Mouse (Mus musculus): ENCODE data around the gene Hectd3. TPM values are rescaled to one million over a fixed set of nuclear protein-coding genes. Genes with fewer than 3 reads are reported as not detected.

Hectd3 gene
- polyA plus RNA-seq (2016; fragmentation: Nextera tagmentation; extraction: Ambion mirVana): 6.6 and 8.3 TPM in 2 replicates

DNA sequence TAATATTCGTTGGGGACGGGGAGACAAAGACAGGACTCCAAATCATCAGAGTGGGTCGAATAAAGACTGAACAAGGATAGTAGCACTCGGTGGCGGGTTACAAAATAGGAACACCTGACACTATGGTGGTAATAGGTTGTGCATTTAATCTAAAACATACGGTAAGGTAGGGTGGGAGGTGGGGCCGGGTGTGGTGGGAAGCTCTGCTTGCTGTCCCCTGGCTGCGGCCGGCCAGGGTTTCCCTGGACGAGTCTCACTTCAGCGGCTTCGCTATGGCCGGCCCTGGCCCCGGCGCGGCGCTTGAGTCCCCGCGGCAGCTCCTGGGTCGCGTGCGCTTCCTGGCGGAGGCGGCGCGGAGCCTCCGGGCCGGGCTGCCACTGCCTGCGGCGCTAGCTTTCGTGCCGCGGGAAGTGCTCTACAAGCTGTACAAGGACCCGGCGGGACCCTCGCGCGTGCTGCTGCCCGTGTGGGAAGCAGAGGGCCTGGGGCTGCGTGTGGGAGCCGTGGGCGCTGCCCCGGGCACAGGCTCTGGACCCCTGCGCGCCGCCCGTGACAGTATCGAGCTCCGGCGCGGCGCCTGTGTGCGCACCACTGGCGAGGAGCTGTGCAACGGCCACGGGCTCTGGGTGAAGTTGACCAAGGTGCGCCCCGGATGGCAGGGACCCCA is at the start of gene Hectd3:
TSS of gene Hectd3 (plus strand) at position 187 of the 667 bp plus-strand sequence.
- peak; percentile 87 for DNase-seq (ENCODE audit: low spot score)
- Histone ChIP-seq H3K9me3 (no peaks in the 10 kb centered on the region), H3K4me1 (peaks cover 26% of the 10 kb centered on the region), H3K27me3 (ENCODE audit: insufficient read depth, poor library complexity, severe bottlenecking) (0 out of 2 replicates have a peak, but pooled peaks cover 10% of the 10 kb centered on the region), H3K36me3 (peaks cover 26% of the 10 kb centered on the region), H3K27ac (peak within 1 kb of the TSS; percentile 84), H3K4me3 (peak within 1 kb of the TSS; percentile 96)
- WGBS: under 1% methylated on average over 58 of the region's 58 CpGs

DNA sequence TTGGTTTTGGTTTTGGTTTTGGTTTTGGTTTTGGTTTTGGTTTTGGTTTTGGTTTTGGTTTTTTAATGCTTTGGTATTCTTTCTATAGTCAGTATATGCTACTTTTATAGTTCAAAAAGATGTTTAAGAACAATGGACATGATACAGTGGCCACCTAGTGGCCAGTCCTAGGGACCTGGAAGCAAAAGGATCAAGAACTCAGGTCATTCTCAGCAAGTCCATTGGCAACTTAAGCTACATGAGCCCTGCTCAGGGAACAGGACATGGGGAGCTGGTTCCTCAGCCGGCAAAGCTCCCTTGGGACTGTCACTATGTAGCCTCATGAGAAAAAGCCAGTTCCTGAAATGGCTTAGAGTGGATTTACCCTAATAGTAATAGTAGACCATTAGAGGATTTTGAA is 43.5 kb upstream of the Hectd3 start:
- DNase-seq (ENCODE audit: low spot score): no peak
- no peaks in the 10 kb centered on the region for H3K36me3 ChIP-seq
- H3K9me3 ChIP-seq: no peaks in the 10 kb centered on the region
- H3K4me1 ChIP-seq: no peaks in the 10 kb centered on the region
- H3K27me3 ChIP-seq (ENCODE audit: insufficient read depth, poor library complexity, severe bottlenecking): no peaks in the 10 kb centered on the region
- 23% methylated on average over 1 of the region's 1 CpGs for WGBS
- H3K27ac ChIP-seq: no peak overlapping the region
- H3K4me3 ChIP-seq: no peak overlapping the region

DNA sequence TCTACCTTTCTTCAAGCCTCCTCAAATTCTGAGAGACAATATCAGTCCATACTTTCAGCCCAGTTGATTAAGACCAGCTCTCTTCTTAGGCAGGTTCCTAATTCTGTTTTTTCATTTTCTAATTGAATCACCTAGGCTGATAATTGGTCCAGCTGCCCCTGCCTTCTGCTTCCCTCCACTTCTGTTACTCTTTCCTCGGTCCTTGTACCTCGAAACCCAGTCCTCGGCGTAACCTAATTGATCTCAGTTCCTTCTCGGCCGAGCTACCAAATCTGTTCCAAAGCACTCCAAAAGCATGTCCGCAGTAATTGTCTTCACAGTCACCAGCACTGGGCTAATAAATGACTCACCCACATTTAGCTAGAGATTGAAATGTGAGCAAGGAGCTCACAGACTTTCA is 40.2 kb upstream of the Hectd3 start:
- H3K4me3 ChIP-seq: no peak overlapping the region
- no peaks in the 10 kb centered on the region for H3K4me1 ChIP-seq
- WGBS: 85% methylated on average over 7 of the region's 7 CpGs
- DNase-seq (ENCODE audit: low spot score): no peak
- no peaks in the 10 kb centered on the region for H3K27me3 ChIP-seq (ENCODE audit: insufficient read depth, poor library complexity, severe bottlenecking)
- no peaks in the 10 kb centered on the region for H3K36me3 ChIP-seq
- no peaks in the 10 kb centered on the region for H3K9me3 ChIP-seq
- no peak overlapping the region for H3K27ac ChIP-seq

DNA sequence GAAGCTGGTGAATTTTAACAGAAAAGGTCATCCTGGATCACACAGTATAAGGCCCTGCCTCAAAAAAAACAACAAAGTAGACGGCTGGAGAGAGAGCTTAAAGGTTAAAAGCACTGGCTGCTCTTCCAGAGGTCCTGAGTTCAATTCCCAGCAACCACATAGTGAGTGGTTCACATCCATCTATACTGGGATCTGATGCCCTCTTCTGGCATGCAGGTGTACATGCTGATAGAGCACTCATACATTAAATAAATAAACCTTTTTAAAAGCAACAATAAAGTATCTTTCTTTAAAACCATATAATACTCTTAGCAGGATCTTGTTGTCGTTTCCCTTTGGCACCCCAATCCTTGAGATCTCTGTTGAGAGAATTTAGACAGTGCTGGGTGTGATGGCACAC is 18.6 kb upstream of the Hectd3 start:
- no peak overlapping the region for H3K4me3 ChIP-seq
- H3K27ac ChIP-seq: no peak overlapping the region
- DNase-seq (ENCODE audit: low spot score): no peak
- no peaks in the 10 kb centered on the region for H3K9me3 ChIP-seq
- no peaks in the 10 kb centered on the region for H3K27me3 ChIP-seq (ENCODE audit: insufficient read depth, poor library complexity, severe bottlenecking)
- no peaks in the 10 kb centered on the region for H3K4me1 ChIP-seq
- 73% methylated on average over 2 of the region's 2 CpGs for WGBS
- 0 out of 2 replicates have a peak, but pooled peaks cover 3% of the 10 kb centered on the region for H3K36me3 ChIP-seq

DNA sequence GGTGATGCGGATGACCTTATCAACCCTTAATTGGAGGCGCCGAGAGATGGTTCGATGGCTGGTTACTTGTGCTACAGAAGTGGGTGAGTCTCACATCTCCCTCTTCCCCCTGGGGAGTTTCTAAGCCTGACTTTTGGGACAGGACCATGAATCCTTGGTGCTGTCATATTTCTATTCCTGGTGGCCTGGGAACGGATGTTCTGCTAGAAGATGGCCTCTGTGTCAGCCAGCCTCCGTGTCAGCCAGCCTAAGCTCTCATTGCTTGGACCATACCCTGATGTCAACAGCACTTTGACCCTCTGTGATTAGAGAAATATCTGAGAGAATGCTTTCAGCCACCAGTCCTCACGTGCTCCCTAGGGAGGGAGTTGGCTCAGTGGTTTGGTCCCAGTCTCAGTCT is 9.4 kb upstream of the Hectd3 start:
- peaks cover 18% of the 10 kb centered on the region; the same call in 1 of the 2 replicates for H3K36me3 ChIP-seq
- WGBS: 84% methylated on average over 7 of the region's 7 CpGs

DNA sequence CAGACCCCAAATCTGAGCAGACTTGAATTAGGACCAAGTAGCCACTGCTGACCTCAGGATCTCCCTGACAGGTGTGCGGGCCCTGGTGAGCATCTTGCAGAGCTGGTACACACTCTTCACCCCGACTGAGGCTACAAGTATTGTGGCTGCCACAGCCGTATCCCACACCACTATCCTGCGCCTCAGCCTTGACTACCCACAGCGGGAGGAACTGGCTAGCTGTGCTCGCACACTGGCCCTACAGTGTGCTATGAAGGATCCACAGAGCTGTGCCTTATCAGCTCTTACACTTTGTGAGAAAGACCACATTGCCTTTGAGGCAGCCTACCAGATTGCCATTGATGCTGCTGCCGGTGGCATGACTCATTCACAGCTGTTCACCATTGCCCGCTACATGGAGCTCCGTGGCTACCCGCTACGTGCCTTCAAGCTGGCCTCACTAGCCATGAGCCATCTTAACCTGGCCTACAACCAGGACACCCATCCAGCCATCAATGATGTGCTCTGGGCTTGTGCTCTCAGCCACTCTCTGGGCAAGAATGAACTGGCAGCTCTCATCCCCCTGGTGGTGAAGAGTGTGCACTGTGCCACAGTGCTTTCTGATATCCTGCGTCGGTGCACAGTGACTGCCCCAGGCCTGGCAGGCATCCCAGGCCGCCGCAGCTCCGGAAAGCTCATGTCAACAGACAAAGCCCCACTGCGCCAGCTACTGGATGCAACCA is 8.6 kb upstream of the Hectd3 start:
- Histone ChIP-seq H3K36me3 (peaks cover 22% of the 10 kb centered on the region; the same call in 1 of the 2 replicates), H3K4me1 (0 out of 2 replicates have a peak, but pooled peaks cover 8% of the 10 kb centered on the region), H3K27ac (no peak overlapping the region), H3K27me3 (ENCODE audit: insufficient read depth, poor library complexity, severe bottlenecking) (no peaks in the 10 kb centered on the region), H3K9me3 (no peaks in the 10 kb centered on the region), H3K4me3 (no peak overlapping the region)
- DNase-seq (ENCODE audit: low spot score): no peak
- WGBS: 52% methylated on average over 17 of the region's 17 CpGs

More for the DNA sequence above, 9.4 kb upstream of the Hectd3 start:
- no peaks in the 10 kb centered on the region for H3K27me3 ChIP-seq (ENCODE audit: insufficient read depth, poor library complexity, severe bottlenecking)
- no peaks in the 10 kb centered on the region for H3K9me3 ChIP-seq
- no peak overlapping the region for H3K4me3 ChIP-seq
- 0 out of 2 replicates have a peak, but pooled peaks cover 8% of the 10 kb centered on the region for H3K4me1 ChIP-seq
- no peak for DNase-seq (ENCODE audit: low spot score)
- H3K27ac ChIP-seq: no peak overlapping the region

DNA sequence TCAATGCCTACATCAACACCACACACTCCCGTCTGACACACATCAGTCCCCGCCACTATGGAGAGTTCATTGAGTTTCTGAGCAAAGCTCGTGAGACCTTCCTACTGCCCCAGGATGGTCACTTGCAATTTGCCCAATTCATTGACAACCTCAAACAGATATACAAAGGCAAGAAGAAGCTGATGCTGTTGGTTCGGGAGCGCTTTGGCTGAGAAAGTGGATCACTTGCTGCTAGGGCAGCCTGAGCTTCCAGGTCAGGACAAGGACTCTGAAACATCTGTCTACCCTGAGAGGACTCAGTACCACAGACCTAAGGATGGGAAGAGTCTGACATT is 8.0 kb upstream of the Hectd3 start:
- H3K4me3 ChIP-seq: no peak overlapping the region
- H3K4me1 ChIP-seq: 0 out of 2 replicates have a peak, but pooled peaks cover 8% of the 10 kb centered on the region
- no peaks in the 10 kb centered on the region for H3K9me3 ChIP-seq
- WGBS: 71% methylated on average over 5 of the region's 5 CpGs
- no peaks in the 10 kb centered on the region for H3K27me3 ChIP-seq (ENCODE audit: insufficient read depth, poor library complexity, severe bottlenecking)
- no peak for DNase-seq (ENCODE audit: low spot score)
- peaks cover 22% of the 10 kb centered on the region; the same call in 1 of the 2 replicates for H3K36me3 ChIP-seq
- H3K27ac ChIP-seq: no peak overlapping the region

DNA sequence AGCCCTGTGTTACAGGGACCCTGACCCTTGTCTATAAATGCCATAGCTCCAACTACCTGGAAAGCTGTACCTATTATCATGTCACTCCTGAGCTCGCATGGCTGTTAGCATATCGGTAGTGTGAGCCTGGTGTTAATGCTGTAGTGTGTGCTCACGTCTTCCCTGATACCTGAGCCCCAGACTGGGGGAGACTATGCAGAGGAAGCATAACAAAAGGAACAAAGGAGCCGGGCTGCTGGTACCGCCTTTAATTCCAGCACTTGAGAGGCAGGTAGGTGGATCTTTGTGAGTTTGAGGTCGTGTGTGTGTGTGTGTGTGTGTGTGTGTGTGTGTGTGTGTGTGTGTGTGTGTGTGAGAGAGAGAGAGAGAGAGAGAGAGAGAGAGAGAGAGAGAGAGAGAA is 5.4 kb upstream of the Hectd3 start:
- H3K9me3 ChIP-seq: no peaks in the 10 kb centered on the region
- no peak for DNase-seq (ENCODE audit: low spot score)
- H3K36me3 ChIP-seq: peaks cover 22% of the 10 kb centered on the region; the same call in 1 of the 2 replicates
- H3K4me3 ChIP-seq: no peak overlapping the region
- H3K27me3 ChIP-seq (ENCODE audit: insufficient read depth, poor library complexity, severe bottlenecking): no peaks in the 10 kb centered on the region
- H3K4me1 ChIP-seq: peaks cover 20% of the 10 kb centered on the region
- no peak overlapping the region for H3K27ac ChIP-seq
- 72% methylated on average over 6 of the region's 6 CpGs for WGBS

DNA sequence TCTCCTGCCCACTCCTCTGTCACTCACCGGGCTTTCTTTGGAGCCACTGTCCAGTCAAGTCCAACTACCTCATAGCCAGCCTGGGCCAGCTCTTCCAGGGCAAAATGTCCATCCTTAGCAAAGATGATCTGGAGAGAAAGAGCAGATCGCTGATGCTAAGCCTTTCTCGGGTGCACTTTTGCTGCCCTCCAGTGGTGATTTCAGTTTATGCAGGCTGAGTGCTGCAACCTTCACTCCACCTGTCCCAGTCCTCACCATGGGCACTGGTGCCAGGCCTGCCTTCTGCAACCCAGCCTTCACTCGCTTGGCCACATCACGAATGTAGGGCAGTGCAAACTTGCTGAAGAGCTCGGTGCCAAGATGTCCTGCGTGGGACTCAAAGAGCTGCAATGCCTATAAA is 3.8 kb upstream of the Hectd3 start:
- Histone ChIP-seq H3K9me3 (no peaks in the 10 kb centered on the region), H3K36me3 (peaks cover 19% of the 10 kb centered on the region; the same call in 1 of the 2 replicates), H3K4me3 (no peak overlapping the region), H3K27me3 (ENCODE audit: insufficient read depth, poor library complexity, severe bottlenecking) (0 out of 2 replicates have a peak, but pooled peaks cover 2% of the 10 kb centered on the region), H3K4me1 (peaks cover 32% of the 10 kb centered on the region), H3K27ac (no peak overlapping the region)
- peak; percentile 85 for DNase-seq (ENCODE audit: low spot score)
- 18% methylated on average over 7 of the region's 7 CpGs for WGBS

DNA sequence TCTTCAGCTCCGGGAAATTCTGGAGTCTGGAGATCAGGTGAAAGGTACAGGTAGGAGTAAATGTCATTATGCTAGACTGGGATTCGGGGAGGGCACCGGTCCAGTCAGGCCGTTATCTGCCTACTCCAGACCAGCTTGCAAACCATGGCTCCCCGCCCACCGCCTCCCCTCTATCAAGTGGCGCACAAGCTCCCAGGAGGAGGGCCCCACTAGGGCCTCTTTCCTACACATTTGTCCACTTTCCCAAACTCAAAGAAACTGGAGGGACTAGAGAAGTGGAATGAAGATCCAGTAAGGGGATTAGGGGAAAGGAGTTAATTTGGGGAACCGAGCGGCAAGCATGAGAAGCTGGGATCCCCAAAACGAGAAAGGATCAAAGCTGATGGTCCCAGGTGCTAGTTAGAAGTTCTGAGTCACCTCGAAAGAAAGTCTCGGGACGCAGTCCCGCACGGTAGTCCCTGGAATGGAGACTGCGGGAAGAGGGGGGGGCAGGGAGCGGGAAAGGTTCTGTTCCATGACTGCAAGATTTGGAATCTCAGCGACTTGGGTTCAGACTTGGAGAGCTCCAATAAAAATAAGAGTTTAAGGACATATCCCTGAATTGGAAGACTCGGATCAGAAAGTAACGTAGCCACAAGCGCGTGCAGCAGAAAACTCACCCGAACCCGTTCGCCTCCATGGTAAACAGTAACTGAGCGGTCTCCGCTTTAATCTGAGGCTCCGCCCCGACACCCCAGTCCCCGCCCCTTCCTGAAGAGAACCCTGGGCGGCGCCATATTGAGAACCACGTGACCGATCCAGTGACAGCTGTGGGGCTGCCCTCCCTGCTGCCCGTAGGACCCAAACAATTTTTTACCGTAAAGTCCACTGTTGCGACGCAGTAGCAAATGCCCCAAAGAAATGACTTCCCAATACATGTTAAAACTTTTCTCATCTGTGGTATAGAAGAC is 1.2 kb upstream of the Hectd3 start, which contains the start of gene Urod:
TSS of gene Urod (minus strand) at position 742 of the 950 bp plus-strand sequence.
- Histone ChIP-seq H3K4me1 (peaks cover 26% of the 10 kb centered on the region), H3K36me3 (peaks cover 23% of the 10 kb centered on the region; the same call in 1 of the 2 replicates), H3K4me3 (peak within 1 kb of the TSS; percentile 96), H3K27me3 (ENCODE audit: insufficient read depth, poor library complexity, severe bottlenecking) (0 out of 2 replicates have a peak, but pooled peaks cover 10% of the 10 kb centered on the region), H3K9me3 (no peaks in the 10 kb centered on the region), H3K27ac (peak within 1 kb of the TSS; percentile 84)
- under 1% methylated on average over 38 of the region's 38 CpGs for WGBS
- peak; percentile 97 for DNase-seq (ENCODE audit: low spot score)

DNA sequence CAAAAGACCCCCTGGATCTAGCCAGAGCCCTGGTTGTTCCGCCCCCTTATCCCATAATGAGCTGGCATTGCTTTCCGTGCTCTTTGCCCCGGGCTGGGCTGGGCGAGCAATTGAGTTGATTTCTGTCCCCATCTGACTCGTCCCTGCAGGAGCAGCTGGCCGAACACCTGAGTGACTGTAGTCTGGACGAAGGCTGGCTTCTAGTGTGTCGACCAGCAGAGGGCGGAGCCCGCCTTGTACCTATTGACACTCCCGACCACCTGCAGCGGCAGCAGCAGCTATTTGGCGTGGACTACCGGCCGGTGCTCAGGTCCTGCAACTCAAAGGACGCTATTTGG is 650 bp downstream of the Hectd3 start:
- H3K27me3 ChIP-seq (ENCODE audit: insufficient read depth, poor library complexity, severe bottlenecking): 0 out of 2 replicates have a peak, but pooled peaks cover 10% of the 10 kb centered on the region
- peak overlapping the region; percentile 83 for H3K27ac ChIP-seq
- whole genome bisulfite sequencing: under 1% methylated on average over 16 of the region's 16 CpGs
- H3K9me3 ChIP-seq: no peaks in the 10 kb centered on the region
- peak overlapping the region; percentile 96 for H3K4me3 ChIP-seq
- H3K36me3 ChIP-seq: peaks cover 26% of the 10 kb centered on the region
- peak; percentile 87 for DNase-seq (ENCODE audit: low spot score)
- peaks cover 26% of the 10 kb centered on the region for H3K4me1 ChIP-seq

DNA sequence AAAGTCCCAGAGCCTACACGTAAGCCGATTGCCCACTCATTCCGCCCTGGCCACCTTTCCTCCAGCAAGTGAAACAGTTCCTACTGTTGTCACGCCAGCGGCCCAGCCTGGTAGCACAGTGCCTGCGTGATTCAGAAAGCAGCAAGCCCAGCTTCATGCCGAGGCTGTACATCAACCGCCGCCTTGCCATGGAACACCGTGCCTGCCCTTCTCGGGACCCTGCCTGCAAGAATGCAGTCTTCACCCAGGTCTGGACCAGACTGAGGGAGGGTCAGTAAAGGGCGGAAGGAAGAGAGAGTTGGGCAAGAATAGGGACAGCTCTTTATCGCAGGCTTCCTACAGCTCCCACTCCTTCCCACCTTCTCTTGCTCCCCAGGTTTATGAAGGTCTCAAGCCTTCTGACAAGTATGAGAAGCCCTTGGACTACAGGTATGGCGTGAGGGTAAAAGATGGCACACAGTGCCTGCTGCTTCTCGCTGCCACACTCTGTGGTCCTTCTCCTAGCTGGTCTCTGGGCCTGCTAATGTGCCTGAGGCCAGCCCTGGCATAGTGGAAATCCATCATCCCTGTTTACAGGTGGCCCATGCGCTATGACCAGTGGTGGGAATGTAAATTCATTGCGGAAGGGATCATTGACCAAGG is 4.5 kb downstream of the Hectd3 start:
- whole genome bisulfite sequencing: 91% methylated on average over 17 of the region's 17 CpGs
- Histone ChIP-seq H3K36me3 (peaks cover 43% of the 10 kb centered on the region), H3K4me1 (peaks cover 24% of the 10 kb centered on the region), H3K27me3 (ENCODE audit: insufficient read depth, poor library complexity, severe bottlenecking) (peaks cover 24% of the 10 kb centered on the region), H3K9me3 (no peaks in the 10 kb centered on the region), H3K4me3 (no peak overlapping the region), H3K27ac (no peak overlapping the region)
- DNase-seq (ENCODE audit: low spot score): peak; percentile 74
